Mouse (Mus musculus) lung, embryonic 14.5 days (tissue): ENCODE data around the gene Ldlrad3. TPM values are rescaled to one million over a fixed set of nuclear protein-coding genes. Genes with fewer than 3 reads are reported as not detected.

Experiments used
- ATAC-seq: fragments of 200-750 bp; cut with Nextera tagmentation; 2 replicates; pipeline ENCODE4 v1.8.0; 2017; ENCODE audit warnings: mild to moderate bottlenecking, moderate TSS enrichment, moderate library complexity; ENCODE audit not compliant: insufficient read depth
- DNase-seq: peaks from one replicate; pipeline ENCODE4 v3.0.0-alpha.2; 2015
- H3K27ac ChIP-seq: fragments of 300-500 bp; sonication (generic); 2 replicates; pipeline ENCODE4 v1.5.1; 2014; ENCODE audit warnings: low read depth, mild to moderate bottlenecking, moderate library complexity
- H3K27me3 ChIP-seq: fragments of 300-500 bp; sonication (generic); 2 replicates; pipeline ENCODE4 v1.6.1; 2014; ENCODE audit warnings: low read length, control low read depth; ENCODE audit not compliant: insufficient read depth
- H3K36me3 ChIP-seq: fragments of 300-500 bp; sonication (generic); 2 replicates; pipeline ENCODE4 v1.6.1; 2014; ENCODE audit warnings: control low read depth; ENCODE audit not compliant: insufficient read depth
- H3K4me1 ChIP-seq: fragments of 300-500 bp; sonication (generic); 2 replicates; pipeline ENCODE4 v1.6.1; 2014; ENCODE audit warnings: antibody characterized with exemption, control low read depth; ENCODE audit not compliant: insufficient read depth
- H3K4me2 ChIP-seq: fragments of 300-500 bp; sonication (generic); 2 replicates; pipeline ENCODE4 v1.6.1; 2014; ENCODE audit warnings: mild to moderate bottlenecking
- H3K4me3 ChIP-seq: fragments of 300-500 bp; sonication (generic); 2 replicates; pipeline ENCODE4 v1.5.1; 2014; ENCODE audit warnings: low read depth, low read length
- H3K9ac ChIP-seq: fragments of 300-500 bp; sonication (generic); 2 replicates; pipeline ENCODE4 v1.6.1; 2014
- H3K9me3 ChIP-seq: fragments of 300-500 bp; sonication (generic); 2 replicates; pipeline ENCODE4 v1.6.1; 2016; ENCODE audit warnings: low read depth, low read length, control low read depth
- CTCF ChIP-seq: IDR thresholded peaks from 2 replicates; pipeline ENCODE4 v1.5.1; 2016; ENCODE audit warnings: antibody characterized with exemption, low read depth
- WGBS: fragments of 180-500 bp; shearing (Covaris S2); extraction: QIAGEN DNeasy Blood & Tissue Kit; methylation state at CpG from one replicate; pipeline ENCODE4 v1.1.7; 2014; 5-methylcytosine and 5-hydroxymethylcytosine counted together
- polyA plus RNA-seq: library from polyadenylated mRNA; unstranded; fragments of >200 nt; fragmentation: Nextera tagmentation; extraction: Ambion mirVana; gene quantifications from 2 replicates; pipeline ENCODE4 v1.2.1, GENCODE M21; 2014

Ldlrad3 gene
- polyA plus RNA-seq, 1 experiment from 2014 or later = 60.4 TPM

DNA sequence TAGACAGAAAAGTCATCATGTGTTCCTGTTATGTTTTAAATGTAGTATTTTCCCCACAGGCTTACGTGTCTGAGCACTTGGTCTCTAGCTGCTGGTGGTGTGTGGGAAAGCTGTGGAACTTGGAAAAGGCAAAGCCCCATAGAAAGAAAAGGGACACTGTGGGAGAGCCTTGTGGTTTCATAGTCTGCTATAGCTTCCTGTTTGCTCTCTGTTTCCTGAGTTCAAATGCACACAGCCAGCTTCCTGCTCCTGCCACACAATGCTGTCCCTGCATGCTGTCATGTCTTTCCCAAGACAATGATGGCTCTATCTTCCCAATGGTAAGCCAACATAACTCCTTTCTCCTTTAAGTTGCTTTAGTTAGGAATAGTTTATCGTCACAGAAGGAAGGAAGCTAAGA lies 194.5 kb downstream of the Ldlrad3 start:
- ATAC-seq (no peak), DNase-seq (no peak)
- Histone ChIP-seq H3K9me3 (no peaks in the 10 kb centered on the region), H3K4me2 (no peak overlapping the region), H3K4me3 (no peak overlapping the region), H3K27me3 (no peaks in the 10 kb centered on the region), H3K9ac (no peak overlapping the region), H3K27ac (no peak overlapping the region), H3K4me1 (0 out of 2 replicates have a peak, but pooled peaks cover 2% of the 10 kb centered on the region), H3K36me3 (no peaks in the 10 kb centered on the region)
- no peak for TF ChIP-seq CTCF
- 79% methylated on average over 2 of the region's 2 CpGs for WGBS

DNA sequence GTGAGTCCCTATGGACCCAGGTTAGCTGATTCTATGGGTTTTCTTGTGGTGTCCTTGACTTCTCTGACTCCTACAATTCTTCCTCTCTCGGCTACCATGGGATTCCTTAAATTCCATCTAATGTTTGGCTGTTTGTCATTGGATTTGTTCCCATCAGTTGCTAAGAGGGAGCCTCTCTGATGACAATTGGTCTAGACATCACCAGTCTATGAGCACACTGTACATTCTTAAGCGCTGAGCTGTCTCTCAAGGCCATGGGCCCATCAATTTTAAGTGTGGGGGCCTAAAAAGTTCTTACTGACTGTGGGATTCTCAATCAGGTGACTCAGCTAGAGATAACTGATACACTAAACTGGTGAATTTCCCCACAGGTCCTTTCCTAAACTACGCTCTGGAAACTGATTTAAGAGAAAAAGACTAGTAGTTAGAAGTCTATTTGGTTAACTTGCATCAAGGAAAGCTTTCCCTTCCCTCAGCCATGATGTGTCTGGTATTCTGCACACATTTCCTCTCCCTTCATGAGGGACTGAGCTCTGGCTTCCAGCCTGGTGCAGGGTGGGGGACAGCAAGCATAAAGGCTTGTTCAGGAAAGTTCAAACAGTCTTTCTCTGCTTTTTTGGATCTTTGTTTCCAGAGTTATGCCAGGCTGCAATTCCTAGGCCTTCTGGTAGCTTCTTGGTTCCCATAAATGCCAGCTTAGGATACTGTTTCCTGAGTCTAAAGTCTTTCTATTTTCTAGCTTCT lies 199.7 kb downstream of the Ldlrad3 start:
- DNase-seq = no peak
- H3K4me1 ChIP-seq = peaks cover 29% of the 10 kb centered on the region
- no peaks in the 10 kb centered on the region for H3K27me3 ChIP-seq
- ATAC-seq = no peak
- no peak overlapping the region for H3K4me2 ChIP-seq
- no peaks in the 10 kb centered on the region for H3K9me3 ChIP-seq
- WGBS = 60% methylated on average over 3 of the region's 3 CpGs
- H3K9ac ChIP-seq = no peak overlapping the region
- H3K4me3 ChIP-seq = no peak overlapping the region
- no peak for TF ChIP-seq CTCF
- H3K36me3 ChIP-seq = no peaks in the 10 kb centered on the region
- H3K27ac ChIP-seq = peak overlapping the region; percentile 3; the same call in 1 of the 2 replicates

DNA sequence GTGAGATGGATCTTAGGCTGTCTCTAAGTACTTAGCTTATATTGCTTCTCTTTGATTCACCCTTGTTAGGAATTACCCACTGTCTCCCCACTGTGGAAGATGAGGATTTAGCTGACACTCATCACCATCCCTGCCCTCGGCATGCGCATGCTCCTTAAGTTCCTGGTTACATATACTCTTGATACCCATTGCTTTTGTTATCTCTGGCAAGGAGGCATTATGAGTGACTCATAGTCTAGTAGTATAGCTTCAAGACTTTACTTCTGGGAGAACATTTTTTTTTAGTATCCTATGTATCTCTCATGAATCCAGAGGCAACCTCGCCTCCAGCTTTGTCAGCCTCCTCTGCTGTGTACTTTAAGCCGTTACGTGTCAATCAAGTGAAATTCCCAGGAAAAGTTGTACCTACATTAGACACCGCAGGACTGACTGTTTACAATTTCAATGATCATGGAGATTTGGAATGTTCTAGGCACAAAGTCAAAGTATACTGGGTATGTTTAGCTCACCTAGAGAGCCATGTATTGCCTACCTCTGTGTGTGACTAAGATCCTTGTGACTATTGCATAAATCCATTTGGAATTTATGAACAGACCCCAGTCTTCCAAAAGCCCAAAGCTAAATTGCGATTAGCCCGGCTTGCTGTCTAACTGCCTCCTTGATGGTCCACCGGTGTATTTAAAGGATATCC lies 202.2 kb downstream of the Ldlrad3 start:
- H3K9me3 ChIP-seq = no peaks in the 10 kb centered on the region
- no peaks in the 10 kb centered on the region for H3K36me3 ChIP-seq
- no peak for DNase-seq
- no peaks in the 10 kb centered on the region for H3K27me3 ChIP-seq
- peak; percentile 29; the same call in 1 of the 2 replicates for ATAC-seq
- no peak overlapping the region for H3K4me2 ChIP-seq
- WGBS = 74% methylated on average over 9 of the region's 9 CpGs
- no peak for TF ChIP-seq CTCF
- no peak overlapping the region for H3K27ac ChIP-seq
- no peak overlapping the region for H3K9ac ChIP-seq
- peaks cover 30% of the 10 kb centered on the region for H3K4me1 ChIP-seq
- no peak overlapping the region for H3K4me3 ChIP-seq

GRCm38 (mm10) chr2:101983082-101983852 lies 202.9 kb downstream of the Ldlrad3 start:
- 30% methylated on average over 15 of the region's 15 CpGs for WGBS
- DNase-seq = peak; percentile 71

DNA sequence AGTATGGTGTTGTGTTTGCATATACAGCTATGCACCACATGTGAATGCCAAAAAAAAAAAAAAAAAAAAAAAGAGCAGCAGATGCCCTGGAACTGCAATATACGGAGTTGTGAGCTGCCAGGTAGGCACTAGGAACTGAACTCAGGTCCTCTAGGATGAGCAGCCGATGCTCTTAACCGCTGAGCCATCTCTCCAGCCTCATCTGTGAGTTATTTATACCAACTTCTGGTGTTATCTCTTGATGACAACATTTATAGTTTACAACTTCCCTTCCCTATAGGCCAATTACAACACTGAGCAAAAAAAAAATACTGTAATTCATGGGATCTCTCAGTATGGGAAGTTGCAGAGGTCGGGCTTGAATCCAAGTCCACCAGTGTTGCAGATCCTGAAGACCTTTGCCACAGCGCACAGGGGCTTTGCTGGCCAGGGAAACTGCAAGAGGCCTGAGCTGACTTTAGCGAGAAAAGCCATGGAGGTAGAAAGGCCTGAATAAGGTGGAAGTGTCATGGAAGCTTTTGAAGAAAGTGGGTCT lies 204.2 kb downstream of the Ldlrad3 start:
- Histone ChIP-seq H3K27me3 (no peaks in the 10 kb centered on the region), H3K27ac (no peak overlapping the region), H3K36me3 (no peaks in the 10 kb centered on the region), H3K9ac (no peak overlapping the region), H3K9me3 (no peaks in the 10 kb centered on the region), H3K4me1 (peaks cover 31% of the 10 kb centered on the region), H3K4me2 (no peak overlapping the region), H3K4me3 (no peak overlapping the region)
- ATAC-seq (peak; percentile 25), DNase-seq (peak; percentile 76)
- WGBS = 61% methylated on average over 6 of the region's 6 CpGs
- TF ChIP-seq CTCF = no peak

More at GRCm38 (mm10) chr2:101983082-101983852, 202.9 kb downstream of the Ldlrad3 start:
- Histone ChIP-seq H3K9ac (no peak overlapping the region), H3K4me3 (no peak overlapping the region), H3K27me3 (no peaks in the 10 kb centered on the region), H3K4me2 (no peak overlapping the region), H3K27ac (no peak overlapping the region), H3K4me1 (peaks cover 31% of the 10 kb centered on the region), H3K36me3 (no peaks in the 10 kb centered on the region), H3K9me3 (no peaks in the 10 kb centered on the region)
- ATAC-seq = peak; percentile 71
- no peak for TF ChIP-seq CTCF

- peaks cover 30% of the 10 kb centered on the region for H3K4me1 ChIP-seq
- H3K36me3 ChIP-seq = no peaks in the 10 kb centered on the region
- ATAC-seq (no peak), DNase-seq (no peak)
- no peak overlapping the region for H3K27ac ChIP-seq
- no peak overlapping the region for H3K4me2 ChIP-seq
- no peak overlapping the region for H3K9ac ChIP-seq
- no peak for TF ChIP-seq CTCF
- H3K9me3 ChIP-seq = no peaks in the 10 kb centered on the region
- WGBS = 78% methylated on average over 2 of the region's 2 CpGs
- H3K4me3 ChIP-seq = no peak overlapping the region
- H3K27me3 ChIP-seq = no peaks in the 10 kb centered on the region
Observed at GRCm38 (mm10) chr2:101981211-101981610, 205.0 kb downstream of the Ldlrad3 start.
